Mouse (Mus musculus) midbrain, embryonic 10.5 days (tissue): ENCODE data around the gene Atf1. TPM values are rescaled to one million over a fixed set of nuclear protein-coding genes. Genes with fewer than 3 reads are reported as not detected.

Experiments used
- DNase-seq: peaks from one replicate; pipeline ENCODE4 v3.0.0-alpha.2; 2017; ENCODE audit warnings: low spot score
- H3K27ac ChIP-seq: fragments of 300-500 bp; sonication (generic); replicated peaks from 2 replicates; pipeline ENCODE4 v1.5.1; 2016; ENCODE audit warnings: mild to moderate bottlenecking
- H3K27me3 ChIP-seq: fragments of 300-500 bp; sonication (generic); 2 replicates; pipeline ENCODE4 v1.6.1; 2016; ENCODE audit warnings: low read depth, mild to moderate bottlenecking; ENCODE audit not compliant: poor library complexity, severe bottlenecking
- H3K36me3 ChIP-seq: fragments of 300-500 bp; sonication (generic); 2 replicates; pipeline ENCODE4 v1.6.1; 2016; ENCODE audit warnings: mild to moderate bottlenecking, moderate library complexity
- H3K4me1 ChIP-seq: fragments of 300-500 bp; sonication (generic); 2 replicates; pipeline ENCODE4 v1.6.1; 2016
- H3K4me3 ChIP-seq: fragments of 300-500 bp; sonication (generic); 2 replicates; pipeline ENCODE4 v1.5.1; 2016; ENCODE audit warnings: mild to moderate bottlenecking, moderate library complexity
- H3K9me3 ChIP-seq: fragments of 300-500 bp; sonication (generic); replicated peaks from 2 replicates; pipeline ENCODE4 v1.6.1; 2016; ENCODE audit warnings: mild to moderate bottlenecking
- WGBS: fragments of 180-500 bp; shearing (Covaris S2); methylation state at CpG from one replicate; pipeline ENCODE4 v1.1.7; 2016; 5-methylcytosine and 5-hydroxymethylcytosine counted together
- polyA plus RNA-seq: library from polyadenylated mRNA; unstranded; fragments of >200 nt; fragmentation: Nextera tagmentation; extraction: Ambion mirVana; gene quantifications from 2 replicates; pipeline ENCODE4 v1.2.1, GENCODE M21; 2016

The Atf1 gene
- polyA plus RNA-seq, 1 experiment from 2014 or later = 33.7 TPM

DNA sequence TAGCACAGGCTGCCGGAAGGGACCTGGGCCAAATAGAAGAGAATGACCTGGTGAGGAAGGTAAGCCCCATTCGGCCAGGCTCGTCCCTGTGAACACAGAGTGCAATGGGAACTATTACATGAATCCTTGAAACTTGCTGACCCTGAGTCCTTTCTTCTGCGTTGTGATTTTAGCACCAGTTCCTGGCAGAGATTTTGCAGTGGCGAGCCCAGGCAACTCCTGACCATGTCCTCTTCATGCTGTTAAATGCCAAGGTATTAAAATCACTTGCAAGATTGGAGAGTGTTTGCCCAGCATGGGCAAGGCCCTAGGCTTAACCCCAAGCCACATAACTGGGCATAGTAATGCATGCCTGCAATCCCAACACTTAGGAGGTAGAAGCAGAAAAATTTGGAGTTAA is 37.5 kb upstream of the Atf1 start:
- Histone ChIP-seq H3K9me3 (no peaks in the 10 kb centered on the region), H3K27ac (no peak overlapping the region), H3K27me3 (no peaks in the 10 kb centered on the region), H3K4me3 (no peak overlapping the region), H3K4me1 (no peaks in the 10 kb centered on the region), H3K36me3 (peaks cover 99% of the 10 kb centered on the region)
- WGBS = 91% methylated on average over 5 of the region's 5 CpGs
- DNase-seq = no peak

DNA sequence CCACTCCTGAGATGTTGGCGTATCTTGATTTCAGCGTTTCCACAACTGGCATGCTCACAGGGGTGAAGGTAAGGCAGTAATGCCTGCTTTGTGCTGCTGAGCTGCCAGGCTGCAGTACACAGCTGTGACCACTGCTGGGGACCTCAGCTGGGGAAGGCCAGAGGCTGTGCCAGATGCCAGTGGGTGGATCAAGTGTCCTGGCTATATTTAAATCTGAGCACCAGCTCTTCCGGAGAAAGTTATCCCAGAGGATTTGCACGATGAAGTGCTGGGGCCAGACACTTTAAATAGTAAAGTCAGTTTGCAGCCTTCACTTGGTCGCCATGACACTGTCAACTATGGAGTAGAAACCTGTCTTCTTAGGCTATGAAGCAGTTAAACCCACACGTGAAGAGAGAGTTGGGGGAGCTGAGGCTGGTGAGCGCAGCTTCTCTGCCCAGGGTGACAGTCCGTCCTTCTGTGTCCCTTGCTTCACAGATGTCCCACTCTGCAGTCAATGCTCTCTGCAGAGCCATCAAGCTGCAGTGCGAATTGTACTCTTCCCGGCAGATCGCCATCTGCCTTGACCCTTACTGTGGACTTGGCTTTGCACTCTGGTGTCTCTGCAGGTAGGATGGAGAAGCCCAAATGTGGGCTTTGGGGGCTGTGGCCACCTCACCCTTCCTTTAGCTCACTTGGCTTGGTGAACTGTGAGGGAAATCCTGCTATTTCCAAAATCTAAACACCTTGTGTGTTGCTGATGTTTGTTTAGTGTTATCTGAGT is 28.5 kb upstream of the Atf1 start:
- no peaks in the 10 kb centered on the region for H3K4me1 ChIP-seq

DNA sequence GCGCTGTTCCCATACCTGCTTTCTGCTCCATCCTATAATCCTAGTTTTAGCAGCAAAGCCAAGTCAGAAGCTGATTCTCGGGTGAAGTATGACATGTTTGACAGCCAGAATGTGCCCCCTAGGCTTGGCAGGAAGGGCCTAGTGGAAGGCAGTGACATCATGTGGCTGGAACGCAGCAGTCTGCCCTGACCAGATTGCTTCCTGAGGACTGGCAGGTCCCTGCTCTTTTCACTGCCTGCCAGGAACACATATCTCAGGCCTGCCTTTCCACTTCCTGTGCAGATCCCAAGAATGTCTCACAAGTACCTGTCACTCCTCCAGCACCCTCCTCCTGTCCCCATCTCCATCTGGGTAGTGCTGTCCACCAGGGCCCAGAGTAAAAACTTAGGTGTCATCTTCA is 27.8 kb upstream of the Atf1 start:
- Histone ChIP-seq H3K4me3 (no peak overlapping the region), H3K9me3 (no peaks in the 10 kb centered on the region), H3K36me3 (peaks cover 95% of the 10 kb centered on the region), H3K27me3 (no peaks in the 10 kb centered on the region), H3K4me1 (no peaks in the 10 kb centered on the region), H3K27ac (no peak overlapping the region)
- no peak for DNase-seq
- 87% methylated on average over 3 of the region's 3 CpGs for WGBS

More for the DNA sequence above, 28.5 kb upstream of the Atf1 start:
- H3K27ac ChIP-seq = no peak overlapping the region
- H3K4me3 ChIP-seq = no peak overlapping the region
- H3K27me3 ChIP-seq = no peaks in the 10 kb centered on the region
- peaks cover 95% of the 10 kb centered on the region for H3K36me3 ChIP-seq
- DNase-seq = no peak
- WGBS = 92% methylated on average over 11 of the region's 11 CpGs
- H3K9me3 ChIP-seq = no peaks in the 10 kb centered on the region

DNA sequence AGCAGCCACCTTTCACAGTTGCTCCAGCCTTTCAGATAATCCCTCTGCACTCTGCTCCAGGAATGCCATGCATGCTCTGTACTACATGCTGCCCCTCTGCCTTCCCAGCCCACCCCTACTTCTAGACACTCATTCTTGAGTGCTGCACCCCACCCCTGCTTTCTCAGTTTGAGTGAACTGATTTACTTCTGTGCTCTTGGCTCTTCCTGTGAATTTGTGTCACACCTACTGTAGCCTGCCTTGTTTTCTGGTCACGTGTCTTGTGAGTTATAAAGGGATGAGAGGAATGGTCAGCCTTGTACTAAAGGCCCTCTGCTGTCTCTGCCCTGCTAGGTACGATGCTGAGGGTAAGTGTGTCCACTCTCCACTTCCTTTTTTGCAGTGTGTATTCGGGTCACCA is 25.8 kb upstream of the Atf1 start:
- DNase-seq = no peak
- Histone ChIP-seq H3K9me3 (no peaks in the 10 kb centered on the region), H3K4me3 (no peak overlapping the region), H3K27ac (no peak overlapping the region), H3K27me3 (no peaks in the 10 kb centered on the region), H3K36me3 (peaks cover 96% of the 10 kb centered on the region), H3K4me1 (no peaks in the 10 kb centered on the region)
- 90% methylated on average over 3 of the region's 3 CpGs for WGBS

DNA sequence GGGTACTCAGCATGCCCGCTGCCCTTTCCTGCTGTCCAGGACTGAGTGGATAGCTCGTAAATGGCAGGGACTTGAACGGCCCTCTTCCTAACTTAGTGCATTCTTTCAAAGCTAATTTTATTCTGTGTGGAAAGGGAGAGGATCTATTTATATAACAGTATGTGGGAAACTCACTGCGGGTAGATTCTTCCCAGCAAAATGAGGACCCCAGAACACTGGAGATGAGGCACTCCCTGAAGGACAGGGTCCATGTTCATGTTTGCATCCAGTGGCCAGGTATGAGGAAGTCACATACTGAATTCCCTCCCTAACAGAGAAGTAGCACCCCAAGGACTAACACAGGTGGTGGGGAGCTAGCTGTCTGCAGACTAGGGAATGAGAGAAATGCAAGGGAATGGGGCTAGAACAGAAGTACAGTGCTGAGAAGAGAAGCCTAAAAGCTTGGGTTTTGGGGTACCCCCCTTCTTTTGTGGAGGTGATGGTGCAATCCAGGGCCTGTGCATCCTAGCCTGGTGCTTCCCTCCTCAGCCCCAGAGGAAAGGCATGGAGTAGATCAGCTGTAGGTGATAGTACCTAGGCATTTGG is 25.1 kb upstream of the Atf1 start:
- Histone ChIP-seq H3K4me1 (no peaks in the 10 kb centered on the region), H3K9me3 (no peaks in the 10 kb centered on the region), H3K27ac (no peak overlapping the region), H3K4me3 (no peak overlapping the region), H3K36me3 (peaks cover 96% of the 10 kb centered on the region), H3K27me3 (no peaks in the 10 kb centered on the region)
- WGBS = 91% methylated on average over 4 of the region's 4 CpGs
- DNase-seq = no peak

DNA sequence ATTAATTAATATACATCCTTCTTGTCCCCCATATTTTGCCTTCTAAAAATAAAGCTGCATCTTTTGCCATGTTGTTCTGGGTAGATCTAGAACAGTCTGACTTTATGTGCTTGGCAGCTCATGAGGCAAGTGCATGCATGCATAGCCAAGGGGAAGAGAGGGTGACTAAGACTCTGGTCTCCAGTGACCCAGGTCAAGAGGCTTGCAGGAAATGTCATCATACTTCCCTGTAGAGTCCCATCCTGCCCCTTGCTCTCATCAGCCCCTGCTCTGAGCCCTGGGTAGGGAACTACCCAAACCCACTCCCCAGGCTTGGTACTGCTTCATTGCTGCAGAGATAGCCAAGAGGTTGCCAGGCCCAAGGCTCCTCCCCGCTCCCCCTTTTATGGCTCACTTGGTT is 23.0 kb upstream of the Atf1 start:
- 97% methylated on average over 1 of the region's 1 CpGs for WGBS
- no peak for DNase-seq
- peaks cover 95% of the 10 kb centered on the region for H3K36me3 ChIP-seq
- no peak overlapping the region for H3K4me3 ChIP-seq
- no peaks in the 10 kb centered on the region for H3K4me1 ChIP-seq
- H3K27ac ChIP-seq = no peak overlapping the region
- no peaks in the 10 kb centered on the region for H3K27me3 ChIP-seq
- no peaks in the 10 kb centered on the region for H3K9me3 ChIP-seq

DNA sequence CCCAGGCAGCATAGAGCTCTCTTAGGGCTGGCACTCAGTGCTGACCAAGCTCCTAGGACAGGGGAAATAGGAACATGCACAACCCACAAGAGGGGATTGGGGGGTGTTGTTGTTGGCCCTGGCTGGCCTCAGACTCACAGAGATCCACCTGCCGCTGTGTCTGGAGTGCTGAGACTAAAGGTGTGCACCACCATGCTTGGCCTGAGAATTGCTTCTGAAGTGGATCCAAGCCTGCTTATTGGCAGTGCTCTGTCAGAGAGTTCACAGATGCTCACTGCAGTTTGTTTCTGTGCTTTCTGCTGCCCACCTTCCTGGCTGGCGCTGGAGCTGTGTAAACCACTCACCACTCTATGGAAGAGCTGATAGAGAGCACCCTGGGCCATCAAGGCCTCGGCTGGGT is 17.6 kb upstream of the Atf1 start:
- Histone ChIP-seq H3K27me3 (no peaks in the 10 kb centered on the region), H3K27ac (no peak overlapping the region), H3K4me3 (no peak overlapping the region), H3K36me3 (peaks cover 98% of the 10 kb centered on the region), H3K4me1 (no peaks in the 10 kb centered on the region), H3K9me3 (no peaks in the 10 kb centered on the region)
- DNase-seq = no peak
- WGBS = 95% methylated on average over 3 of the region's 3 CpGs

DNA sequence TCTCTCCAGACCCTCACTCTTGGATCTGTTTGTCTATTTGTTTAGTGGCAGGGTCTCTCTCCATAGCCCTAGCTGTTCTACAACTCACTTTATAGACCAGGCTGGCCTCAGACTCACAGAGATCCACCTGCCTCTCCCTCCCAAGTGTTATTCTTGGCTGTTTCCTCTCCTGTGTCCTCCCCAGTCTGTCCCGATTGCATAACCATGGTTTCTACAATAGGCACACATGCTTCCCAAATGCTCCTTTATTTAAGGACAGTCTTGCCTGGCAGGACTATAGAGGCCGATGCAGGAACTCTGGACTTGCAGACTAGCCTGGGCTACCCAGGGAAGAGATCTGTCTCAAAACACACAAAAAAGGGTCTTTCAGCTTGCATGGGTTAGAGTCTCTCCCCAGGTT is 14.3 kb upstream of the Atf1 start:
- Histone ChIP-seq H3K36me3 (peaks cover 96% of the 10 kb centered on the region), H3K4me3 (no peak overlapping the region), H3K27ac (no peak overlapping the region), H3K4me1 (no peaks in the 10 kb centered on the region), H3K27me3 (no peaks in the 10 kb centered on the region), H3K9me3 (no peaks in the 10 kb centered on the region)
- WGBS = 91% methylated on average over 2 of the region's 2 CpGs
- DNase-seq = no peak

DNA sequence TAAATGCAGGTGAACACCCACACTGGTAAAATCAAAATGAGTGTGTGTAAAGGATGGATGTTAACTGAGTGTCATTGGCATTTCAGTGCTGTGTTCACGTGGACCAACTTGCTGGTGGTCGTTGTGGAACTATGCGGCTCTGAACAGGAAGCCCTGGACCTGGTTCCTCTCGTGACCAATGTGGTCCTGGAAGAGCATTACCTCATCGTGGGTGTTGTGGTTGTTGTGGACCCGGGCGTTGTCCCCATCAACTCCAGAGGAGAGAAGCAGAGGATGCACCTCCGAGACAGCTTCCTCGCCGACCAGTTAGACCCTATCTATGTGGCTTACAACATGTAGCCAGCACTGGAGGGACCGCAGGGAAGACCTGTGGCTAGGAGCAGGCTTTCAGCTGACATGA is 12.5 kb upstream of the Atf1 start:
- no peaks in the 10 kb centered on the region for H3K4me1 ChIP-seq
- H3K9me3 ChIP-seq = no peaks in the 10 kb centered on the region
- no peaks in the 10 kb centered on the region for H3K27me3 ChIP-seq
- 93% methylated on average over 11 of the region's 11 CpGs for WGBS
- DNase-seq = no peak
- no peak overlapping the region for H3K4me3 ChIP-seq
- peaks cover 81% of the 10 kb centered on the region for H3K36me3 ChIP-seq
- H3K27ac ChIP-seq = no peak overlapping the region

DNA sequence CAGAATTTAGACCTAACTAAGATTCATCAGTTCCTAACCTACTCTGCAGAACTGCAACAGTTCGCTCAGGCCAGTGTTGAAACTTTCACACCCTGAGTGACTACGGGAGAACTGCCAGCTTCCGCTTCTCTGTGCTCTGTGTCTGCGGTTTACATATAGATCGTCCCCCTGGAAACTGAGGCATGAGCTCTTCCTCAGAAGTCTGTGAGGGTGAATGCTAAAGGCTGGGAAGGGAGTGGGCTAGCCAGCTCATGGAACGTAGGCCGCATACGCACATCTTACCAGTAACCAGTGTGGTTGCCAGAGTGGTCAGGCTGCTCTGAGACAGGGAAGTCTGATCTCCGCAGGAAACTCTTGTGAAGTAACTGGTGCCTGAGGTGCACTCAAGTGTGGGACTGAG is 11.4 kb upstream of the Atf1 start:
- 93% methylated on average over 9 of the region's 9 CpGs for WGBS
- no peak for DNase-seq
- Histone ChIP-seq H3K9me3 (no peaks in the 10 kb centered on the region), H3K4me1 (no peaks in the 10 kb centered on the region), H3K27me3 (no peaks in the 10 kb centered on the region), H3K36me3 (peaks cover 72% of the 10 kb centered on the region), H3K4me3 (no peak overlapping the region), H3K27ac (no peak overlapping the region)

DNA sequence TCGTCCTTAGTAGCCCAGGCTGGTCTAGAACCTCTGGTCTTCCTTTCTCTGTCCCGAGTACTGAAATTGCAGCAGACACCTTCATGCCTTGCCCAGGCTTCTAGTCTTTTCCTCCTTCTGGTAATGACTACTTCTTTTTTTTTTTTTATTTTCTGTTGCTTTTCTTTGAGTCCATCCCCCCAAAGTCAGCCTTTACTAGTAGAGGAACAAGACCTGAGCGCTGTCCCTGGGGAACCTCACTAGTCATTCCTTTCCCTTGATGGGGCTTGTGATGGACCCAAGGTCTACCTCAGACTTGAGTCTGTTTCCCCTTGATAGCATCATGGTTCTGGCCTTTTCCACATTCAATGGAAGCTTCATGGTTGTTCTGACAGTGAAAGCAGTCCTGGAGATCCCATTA is 9.6 kb upstream of the Atf1 start:
- no peak for DNase-seq
- Histone ChIP-seq H3K27me3 (no peaks in the 10 kb centered on the region), H3K36me3 (peaks cover 62% of the 10 kb centered on the region), H3K9me3 (peaks cover 12% of the 10 kb centered on the region), H3K4me1 (no peaks in the 10 kb centered on the region), H3K4me3 (no peak overlapping the region), H3K27ac (no peak overlapping the region)
- WGBS = 94% methylated on average over 3 of the region's 3 CpGs

DNA sequence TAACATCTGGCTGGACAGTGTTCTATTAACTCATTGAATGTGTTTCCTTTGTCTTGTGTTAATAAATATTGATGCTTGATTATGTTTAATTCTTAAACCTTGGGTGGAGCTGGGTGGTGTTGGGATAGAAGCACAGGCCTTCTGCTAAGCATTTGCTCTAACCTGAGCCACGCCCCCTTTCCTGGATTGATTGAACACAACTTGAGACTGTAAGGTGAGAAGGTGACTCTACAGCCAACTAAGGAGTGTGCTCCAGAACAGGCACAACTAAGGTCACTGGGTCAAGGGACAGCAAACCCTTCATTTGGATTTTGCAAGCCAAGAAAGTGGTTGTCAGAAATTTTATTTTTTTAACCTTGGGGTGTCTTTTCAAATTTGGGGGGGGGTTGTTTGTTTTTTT is 8.2 kb upstream of the Atf1 start:
- Histone ChIP-seq H3K27ac (no peak overlapping the region), H3K36me3 (peaks cover 60% of the 10 kb centered on the region), H3K4me1 (no peaks in the 10 kb centered on the region), H3K27me3 (no peaks in the 10 kb centered on the region), H3K4me3 (no peak overlapping the region), H3K9me3 (peaks cover 20% of the 10 kb centered on the region)
- WGBS = 79% methylated on average over 1 of the region's 1 CpGs
- DNase-seq = no peak

DNA sequence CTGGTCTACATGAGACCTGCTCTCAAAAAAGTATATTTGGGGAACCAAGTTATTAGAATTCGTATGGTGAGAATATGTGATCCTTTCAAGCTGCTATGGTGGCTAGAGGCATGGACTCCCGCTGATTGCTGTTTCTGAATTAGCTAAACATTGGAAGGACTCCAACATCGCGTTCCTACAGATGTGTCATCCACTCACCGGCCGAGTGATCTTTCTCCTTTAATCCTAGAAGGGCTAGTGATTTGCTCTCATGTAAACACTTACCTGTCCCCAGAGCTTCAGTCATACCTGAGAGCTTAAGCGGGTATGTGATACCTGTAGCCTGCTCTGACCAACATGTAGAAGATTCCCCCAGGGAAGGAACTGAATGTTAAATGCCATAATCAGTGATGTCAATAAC is 6.7 kb upstream of the Atf1 start:
- H3K27me3 ChIP-seq = no peaks in the 10 kb centered on the region
- H3K9me3 ChIP-seq = peaks cover 20% of the 10 kb centered on the region
- H3K4me1 ChIP-seq = no peaks in the 10 kb centered on the region
- no peak overlapping the region for H3K27ac ChIP-seq
- WGBS = 93% methylated on average over 7 of the region's 7 CpGs
- peaks cover 60% of the 10 kb centered on the region for H3K36me3 ChIP-seq
- no peak for DNase-seq
- H3K4me3 ChIP-seq = no peak overlapping the region
